Mouse (Mus musculus) layer of hippocampus, adult 2 months (tissue): ENCODE data around the gene Lad1. TPM values are rescaled to one million over a fixed set of nuclear protein-coding genes. Genes with fewer than 3 reads are reported as not detected.

Source experiments
- DNase-seq, 2 experiments: peaks; one replicate each; pipeline ENCODE4 v3.0.0; 2022; ENCODE audit warnings: low spot score in 2 of 2
- H3K27ac ChIP-seq: fragments of 200-600 bp; 2 replicates; pipeline ENCODE4 v1.8.1; 2022
- H3K4me3 ChIP-seq: fragments of 200-600 bp; 2 replicates; pipeline ENCODE4 v1.8.1; 2022; ENCODE audit warnings: mild to moderate bottlenecking
- CTCF ChIP-seq: fragments of 200-600 bp; conservative IDR thresholded peaks from 2 replicates; pipeline ENCODE4 v1.8.1; 2022; ENCODE audit warnings: antibody characterized with exemption, mild to moderate bottlenecking, moderate library complexity
- total RNA-seq, 2 experiments: library from RNA; stranded (reverse); gene quantifications; 2 replicates each; pipeline ENCODE4 v1.2.3; 2021

The Lad1 gene
- total RNA-seq, 2 experiments from 2014 or later = 0.97 to 1.3 TPM

DNA sequence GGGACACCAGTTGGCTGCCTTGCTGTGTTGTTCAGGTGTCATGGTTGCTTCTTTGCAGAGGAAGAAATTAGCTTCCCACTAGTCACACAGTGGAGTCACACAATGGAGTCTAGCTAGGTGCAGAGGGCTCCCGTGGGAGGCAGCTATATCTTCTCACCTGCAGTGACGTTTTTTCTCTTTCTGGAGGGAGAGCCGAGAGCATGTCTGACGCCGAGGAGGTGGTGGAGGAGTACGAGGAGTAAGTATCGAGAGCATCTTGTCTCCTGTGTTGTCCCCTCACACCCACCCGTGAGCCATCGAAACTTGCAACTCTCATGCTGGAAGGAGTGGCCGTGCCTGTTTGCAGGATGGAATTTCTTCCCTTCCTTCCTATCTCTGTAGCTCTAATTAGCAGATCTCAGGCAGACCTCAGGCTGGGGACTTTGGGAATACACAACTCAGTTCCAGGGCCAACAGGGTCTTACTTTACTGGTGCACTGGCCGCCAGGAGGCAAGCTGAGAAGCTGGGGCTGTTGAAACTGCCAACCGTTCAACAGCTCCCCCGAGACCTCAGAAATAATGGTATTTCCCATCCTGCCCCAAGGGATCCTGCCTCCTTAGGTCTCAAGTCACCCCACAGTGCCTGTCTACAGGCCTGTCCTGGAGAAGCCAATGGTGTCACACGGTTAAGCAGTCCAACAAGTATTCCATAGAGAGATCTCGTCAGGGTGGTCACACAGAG, 22.4 kb downstream of the Lad1 start:
- no peak for DNase-seq
- no peak for TF ChIP-seq CTCF

DNA sequence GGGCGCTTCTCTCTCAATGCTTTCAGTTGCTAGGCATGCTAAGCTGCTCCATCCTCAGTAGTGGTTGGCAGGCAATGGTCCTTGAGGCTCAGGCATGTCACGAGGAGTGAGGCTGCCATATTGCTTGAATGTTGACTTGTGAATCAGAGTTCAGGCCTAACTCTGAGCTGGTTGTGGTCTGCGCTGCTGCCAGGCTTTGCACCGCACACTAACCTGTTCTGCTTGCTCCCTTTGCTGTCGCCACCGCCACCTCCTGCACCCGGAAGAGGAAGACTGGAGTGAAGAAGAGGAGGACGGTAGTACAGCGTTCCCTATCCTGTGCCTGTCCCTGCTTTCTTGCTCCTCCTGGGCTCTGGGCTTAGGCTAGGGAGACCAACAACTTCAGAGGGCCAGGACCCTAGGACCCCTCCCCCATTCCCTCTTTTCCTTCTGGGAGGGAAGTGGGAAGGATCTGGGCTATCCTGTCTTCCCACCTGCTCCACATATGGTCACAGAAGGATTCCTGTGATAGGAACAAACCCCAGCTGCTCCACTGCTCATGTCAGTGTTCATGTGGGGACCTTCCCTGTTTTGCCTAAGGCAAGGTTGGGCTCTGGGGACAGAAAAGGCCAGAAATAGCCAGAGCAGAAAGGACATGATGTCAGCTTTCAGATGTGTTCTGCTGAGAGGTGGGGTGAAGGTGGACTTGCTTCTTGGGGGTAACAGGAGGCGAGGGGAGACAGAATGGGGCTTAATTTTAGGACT, 25.3 kb downstream of the Lad1 start:
- H3K4me3 ChIP-seq = no peak overlapping the region
- no peak for TF ChIP-seq CTCF
- no peak for DNase-seq
- no peak overlapping the region for H3K27ac ChIP-seq

More for the DNA sequence above, 22.4 kb downstream of the Lad1 start:
- H3K27ac ChIP-seq = no peak overlapping the region
- no peak overlapping the region for H3K4me3 ChIP-seq

GRCm38 (mm10) chr1:135844481-135844880, 26.1 kb downstream of the Lad1 start:
- DNase-seq = no peak
- H3K4me3 ChIP-seq = no peak overlapping the region
- no peak for TF ChIP-seq CTCF
- H3K27ac ChIP-seq = no peak overlapping the region

DNA sequence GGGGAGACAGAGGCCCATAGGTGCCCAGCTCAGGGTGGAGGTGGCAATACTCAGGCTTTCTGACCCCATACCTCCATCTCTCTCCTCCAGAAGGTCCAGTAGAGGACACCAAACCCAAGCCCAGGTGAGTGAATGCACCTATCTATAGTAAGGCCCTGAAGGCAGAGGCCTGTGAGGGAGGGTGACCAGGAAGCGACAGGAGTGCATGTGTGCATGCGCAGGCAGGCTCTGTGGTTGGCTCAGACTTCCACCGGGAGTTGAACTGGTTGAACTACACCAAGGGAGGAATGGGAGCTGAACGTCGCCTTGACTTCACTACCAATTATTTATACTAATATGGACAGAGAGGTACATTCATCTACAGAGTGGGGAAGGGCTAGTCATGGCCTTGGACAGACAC, 28.2 kb downstream of the Lad1 start:
- TF ChIP-seq CTCF = no peak
- H3K4me3 ChIP-seq = no peak overlapping the region
- DNase-seq = no peak
- no peak overlapping the region for H3K27ac ChIP-seq

DNA sequence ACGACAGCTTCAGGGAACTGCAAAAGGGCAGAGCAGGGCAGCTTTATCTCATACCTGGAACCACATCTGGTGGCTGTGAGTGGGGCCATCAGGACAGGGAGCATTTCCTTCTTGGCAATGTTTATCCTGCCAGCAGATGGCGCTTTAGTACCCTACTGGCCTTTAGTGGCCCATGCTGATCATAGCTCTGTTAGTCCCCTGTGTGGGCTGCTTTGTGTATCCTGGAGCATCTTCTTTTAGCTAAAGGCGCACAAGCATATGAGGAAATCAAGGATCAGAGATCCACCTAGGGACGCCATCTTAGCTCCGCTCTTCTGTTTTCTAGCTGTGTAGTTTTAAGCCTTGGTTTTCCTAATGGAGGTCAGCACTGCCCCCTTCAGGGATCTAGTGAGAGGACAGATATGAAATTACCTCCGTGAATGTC, 28.8 kb downstream of the Lad1 start:
- peak; percentile 76 for TF ChIP-seq CTCF
- DNase-seq = no peak

GRCm38 (mm10) chr1:135847611-135848351, 29.4 kb downstream of the Lad1 start:
- Histone ChIP-seq H3K4me3 (no peak overlapping the region), H3K27ac (no peak overlapping the region)
- no peak for TF ChIP-seq CTCF
- DNase-seq = no peak

More for the DNA sequence above, 28.8 kb downstream of the Lad1 start:
- Histone ChIP-seq H3K27ac (no peak overlapping the region), H3K4me3 (no peak overlapping the region)

DNA sequence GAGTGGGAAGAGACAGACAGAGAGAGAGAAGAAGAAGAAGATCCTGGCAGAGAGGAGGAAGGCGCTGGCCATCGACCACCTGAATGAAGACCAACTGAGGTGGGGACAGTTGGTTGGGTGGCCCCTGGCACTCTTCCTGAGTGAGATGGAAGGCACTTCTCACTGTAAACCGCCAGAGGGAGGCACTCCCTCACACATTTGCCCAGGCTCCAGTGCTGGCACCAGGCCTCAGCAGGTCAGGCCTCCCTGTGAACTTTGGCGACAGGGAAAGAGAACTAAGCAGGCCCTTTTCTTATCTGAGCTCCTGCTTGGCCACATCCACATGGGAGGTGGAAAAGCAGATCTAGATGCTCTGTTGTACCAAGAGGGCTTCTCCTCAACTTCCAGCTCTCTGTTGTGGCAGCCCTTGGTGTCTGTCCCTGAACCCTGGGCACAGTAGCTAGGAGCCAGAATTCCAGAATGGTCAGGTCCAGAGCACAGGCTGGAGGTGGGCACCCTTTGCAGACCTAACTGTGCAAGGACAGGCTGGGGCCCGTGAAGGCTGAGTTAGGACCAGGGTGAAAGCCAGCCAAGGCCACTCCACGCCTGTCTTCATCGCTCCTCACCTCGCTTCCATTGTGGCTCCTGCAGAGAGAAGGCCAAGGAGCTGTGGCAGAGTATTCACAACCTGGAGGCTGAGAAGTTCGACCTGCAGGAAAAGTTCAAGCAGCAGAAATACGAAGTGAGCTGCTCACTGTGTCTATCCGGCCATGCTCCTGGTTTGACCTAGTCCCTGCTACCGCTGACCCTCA, 32.5 kb downstream of the Lad1 start:
- DNase-seq = peak in 1 of 2 experiments; percentile 36
- peak; percentile 84 for TF ChIP-seq CTCF
- Histone ChIP-seq H3K27ac (peak overlapping the region; percentile 33; the same call in 1 of the 2 replicates), H3K4me3 (no peak overlapping the region)

DNA sequence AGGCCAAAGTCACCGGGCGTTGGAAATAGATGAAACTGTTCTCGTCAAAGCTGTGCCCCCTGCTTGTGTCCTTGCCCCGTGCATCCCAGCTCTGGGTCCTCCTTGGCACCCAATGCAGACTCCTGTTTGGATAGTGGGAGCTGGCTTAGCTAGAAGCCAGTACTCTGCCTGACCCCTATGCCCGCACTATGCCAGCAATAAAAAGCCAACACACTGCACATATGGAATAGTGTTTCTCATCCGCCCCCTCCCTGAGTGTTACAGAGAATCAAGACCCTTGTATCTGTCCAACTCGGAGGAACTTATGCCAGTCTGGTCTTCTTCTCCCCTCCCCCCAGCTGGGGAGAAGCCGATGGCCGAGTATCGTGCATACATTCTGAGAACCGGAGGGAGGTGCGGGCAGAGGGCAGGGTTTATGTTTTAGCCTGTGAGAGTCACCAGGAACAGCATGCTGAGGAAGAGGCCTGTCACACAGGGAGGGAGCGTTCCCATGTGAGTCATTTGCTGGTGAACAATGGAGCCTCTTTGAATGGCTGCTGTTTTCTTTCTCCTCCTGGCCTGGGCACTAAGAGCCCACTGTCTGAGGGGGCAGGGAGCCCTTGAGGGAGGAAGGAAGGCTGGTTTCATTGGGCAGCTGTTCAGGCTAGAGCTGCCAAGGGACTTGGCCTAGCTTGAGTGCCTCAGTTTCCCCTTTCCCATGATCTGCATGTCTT, 33.8 kb downstream of the Lad1 start:
- Histone ChIP-seq H3K27ac (peak overlapping the region; percentile 67), H3K4me3 (no peak overlapping the region)
- no peak for TF ChIP-seq CTCF
- peak; percentile 21 to 54 for DNase-seq

- DNase-seq = no peak
- Histone ChIP-seq H3K27ac (no peak overlapping the region), H3K4me3 (no peak overlapping the region)
- no peak for TF ChIP-seq CTCF
These were observed 34.8 kb downstream of the Lad1 start for GRCm38 (mm10) chr1:135853200-135853599.

- no peak for DNase-seq
- H3K27ac ChIP-seq = no peak overlapping the region
- no peak for TF ChIP-seq CTCF
- H3K4me3 ChIP-seq = no peak overlapping the region
These were observed 36.4 kb downstream of the Lad1 start for GRCm38 (mm10) chr1:135854591-135855343.

GRCm38 (mm10) chr1:135855344-135855687, 36.9 kb downstream of the Lad1 start:
- H3K4me3 ChIP-seq = no peak overlapping the region
- H3K27ac ChIP-seq = no peak overlapping the region
- no peak for TF ChIP-seq CTCF
- no peak for DNase-seq
